Mouse (Mus musculus) embryonic facial prominence, embryonic 13.5 days (tissue): Measurements from ENCODE around the gene Cope. TPM values are rescaled to one million over a fixed set of nuclear protein-coding genes. Genes with fewer than 3 reads are reported as not detected.

ENCODE experiments used
- ATAC-seq: fragments of 200-750 bp; cut with Nextera tagmentation; 2 replicates; pipeline ENCODE4 v1.8.0; 2017; ENCODE audit warnings: low read depth; ENCODE audit not compliant: insufficient number of reproducible peaks, insufficient read depth, low FRiP score, low TSS enrichment
- H3K27ac ChIP-seq: fragments of 300-500 bp; sonication (generic); 2 replicates; pipeline ENCODE4 v1.5.1; 2015; ENCODE audit warnings: moderate library complexity, mild to moderate bottlenecking, inconsistent platforms
- H3K27me3 ChIP-seq: fragments of 300-500 bp; sonication (generic); 2 replicates; pipeline ENCODE4 v1.6.1; 2015; ENCODE audit warnings: mild to moderate bottlenecking, inconsistent platforms
- H3K36me3 ChIP-seq: fragments of 300-500 bp; sonication (generic); 2 replicates; pipeline ENCODE4 v1.6.1; 2015; ENCODE audit warnings: mild to moderate bottlenecking, inconsistent platforms
- H3K4me1 ChIP-seq: fragments of 300-500 bp; sonication (generic); 2 replicates; pipeline ENCODE4 v1.6.1; 2015; ENCODE audit warnings: inconsistent platforms
- H3K4me2 ChIP-seq: fragments of 300-500 bp; sonication (generic); 2 replicates; pipeline ENCODE4 v1.6.1; 2015; ENCODE audit warnings: moderate library complexity, mild to moderate bottlenecking, inconsistent platforms
- H3K4me3 ChIP-seq: fragments of 300-500 bp; sonication (generic); 2 replicates; pipeline ENCODE4 v1.5.1; 2015; ENCODE audit warnings: mild to moderate bottlenecking, inconsistent platforms
- H3K9ac ChIP-seq: fragments of 300-500 bp; sonication (generic); 2 replicates; pipeline ENCODE4 v1.6.1; 2015; ENCODE audit warnings: mild to moderate bottlenecking, inconsistent platforms
- H3K9me3 ChIP-seq: fragments of 300-500 bp; sonication (generic); 2 replicates; pipeline ENCODE4 v1.6.1; 2016; ENCODE audit warnings: inconsistent platforms
- WGBS: fragments of 180-500 bp; shearing (Covaris S2); methylation state at CpG from one replicate; pipeline ENCODE4 v1.1.7; 2015; ENCODE audit warnings: mixed read lengths; 5-methylcytosine and 5-hydroxymethylcytosine counted together
- polyA plus RNA-seq: library from polyadenylated mRNA; unstranded; fragments of >200 nt; fragmentation: Nextera tagmentation; extraction: Ambion mirVana; gene quantifications from 2 replicates; pipeline ENCODE4 v1.2.1, GENCODE M21; 2015

Cope gene
- polyA plus RNA-seq, 1 experiment from 2014 or later = 315 TPM

DNA sequence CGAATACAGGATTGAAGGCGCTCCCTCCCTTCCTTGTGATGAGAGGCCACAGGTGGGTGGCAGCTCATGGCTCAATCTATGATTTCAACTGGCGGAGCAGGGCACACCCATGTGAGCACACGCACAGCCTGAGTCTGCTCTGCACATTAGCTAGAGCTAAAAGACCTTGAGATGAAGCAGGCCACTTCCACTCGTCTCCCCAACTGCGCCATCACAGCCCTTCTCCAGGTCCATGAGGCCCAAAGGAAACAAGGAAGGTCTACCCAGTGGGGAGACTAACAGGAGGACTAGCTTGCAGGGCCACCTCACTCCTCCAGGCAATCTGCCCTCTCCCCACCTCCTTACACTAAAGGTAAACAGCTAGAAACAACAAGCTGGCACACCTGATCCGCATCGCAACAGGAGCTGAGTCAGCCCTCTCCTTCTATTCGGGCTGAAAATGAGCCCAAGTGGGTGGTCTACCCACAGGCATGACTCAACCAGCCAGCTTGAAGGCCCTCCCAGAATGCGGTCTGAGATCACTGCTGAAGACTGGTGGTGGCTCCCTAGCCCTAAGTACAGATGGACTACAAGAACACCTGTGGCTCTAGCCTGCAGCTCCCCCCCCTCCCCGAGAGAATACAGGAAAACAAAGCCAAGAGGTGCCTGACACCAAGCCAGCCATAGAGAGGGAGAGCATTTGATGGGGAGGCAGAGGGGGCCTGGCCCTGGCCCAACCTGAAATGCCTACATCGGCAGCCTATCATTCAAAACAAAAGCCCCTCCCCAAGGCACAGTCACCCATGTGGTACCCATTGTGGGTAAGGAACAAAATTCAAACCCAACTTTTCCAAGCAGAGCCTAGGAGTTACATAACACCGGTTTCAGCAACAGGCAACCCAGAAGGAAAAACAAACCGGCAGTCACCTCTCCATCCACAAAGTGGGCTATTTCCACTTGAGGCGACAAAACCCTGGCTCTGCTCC lies 49.0 kb downstream of the Cope start:
- no peak for ATAC-seq
- H3K9me3 ChIP-seq = no peaks in the 10 kb centered on the region
- peak overlapping the region; percentile 90 for H3K27ac ChIP-seq
- H3K9ac ChIP-seq = peak overlapping the region; percentile 99
- peaks cover 48% of the 10 kb centered on the region for H3K4me1 ChIP-seq
- peak overlapping the region; percentile 99 for H3K4me3 ChIP-seq
- H3K36me3 ChIP-seq = peaks cover 30% of the 10 kb centered on the region
- H3K27me3 ChIP-seq = no peaks in the 10 kb centered on the region
- 41% methylated on average over 15 of the region's 15 CpGs for WGBS
- H3K4me2 ChIP-seq = peak overlapping the region; percentile 100

DNA sequence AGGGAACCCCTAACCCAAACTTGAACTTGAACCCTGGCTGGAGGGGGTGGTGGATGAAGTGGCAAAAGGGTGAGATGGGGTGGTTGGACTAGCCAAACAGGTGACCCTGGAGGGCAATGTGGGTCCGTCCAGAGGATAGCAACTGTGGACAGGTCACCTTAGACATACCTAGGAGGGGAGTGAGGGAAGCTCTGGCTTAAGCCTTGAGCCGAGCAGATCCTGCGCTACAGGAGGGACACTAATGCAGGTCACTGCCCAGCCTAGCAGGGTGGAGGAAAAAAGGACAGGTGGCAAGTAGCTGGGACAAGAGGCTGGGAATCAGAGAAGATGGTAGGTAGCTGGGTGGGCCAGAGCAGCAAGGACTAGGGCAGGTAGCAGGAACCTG lies 49.7 kb downstream of the Cope start:
- H3K9me3 ChIP-seq = no peaks in the 10 kb centered on the region
- H3K9ac ChIP-seq = peak overlapping the region; percentile 99
- peaks cover 25% of the 10 kb centered on the region for H3K36me3 ChIP-seq
- H3K4me1 ChIP-seq = peaks cover 48% of the 10 kb centered on the region
- H3K27ac ChIP-seq = peak overlapping the region; percentile 90
- H3K4me2 ChIP-seq = peak overlapping the region; percentile 100
- no peaks in the 10 kb centered on the region for H3K27me3 ChIP-seq
- WGBS = 24% methylated on average over 3 of the region's 3 CpGs
- no peak for ATAC-seq
- peak overlapping the region; percentile 99 for H3K4me3 ChIP-seq

DNA sequence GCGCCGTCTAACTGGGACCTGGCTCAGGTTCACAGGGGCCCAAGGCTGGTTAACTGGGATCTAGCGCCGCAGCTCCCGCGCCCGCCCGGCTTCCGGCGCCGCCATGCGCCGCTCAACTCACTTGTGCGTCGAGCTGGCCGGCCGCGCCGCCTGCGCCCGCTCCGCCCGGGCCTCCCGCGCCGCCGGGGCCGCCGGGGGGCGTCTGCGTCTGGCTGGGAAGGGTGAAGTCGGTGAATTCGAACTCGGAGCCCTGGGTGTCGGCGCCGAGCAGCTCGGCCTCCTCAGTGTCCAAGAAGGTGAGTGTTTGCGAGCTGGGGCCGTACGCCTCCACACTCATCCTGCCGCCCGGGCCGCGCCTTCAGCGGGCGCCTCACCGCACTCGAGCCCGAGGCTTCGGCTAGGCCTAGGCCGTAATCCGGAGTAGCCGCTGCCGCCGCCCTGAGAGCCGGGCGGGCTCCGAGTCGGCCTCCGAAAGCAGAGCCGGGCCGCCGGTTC lies 50.4 kb downstream of the Cope start:
- Histone ChIP-seq H3K4me3 (peak overlapping the region; percentile 99), H3K27ac (peak overlapping the region; percentile 90), H3K4me2 (peak overlapping the region; percentile 100), H3K27me3 (no peaks in the 10 kb centered on the region), H3K4me1 (peaks cover 48% of the 10 kb centered on the region), H3K9me3 (no peaks in the 10 kb centered on the region), H3K36me3 (peaks cover 25% of the 10 kb centered on the region), H3K9ac (peak overlapping the region; percentile 99)
- no peak; the same call in 1 of the 2 replicates for ATAC-seq
- 0% methylated on average over 64 of the region's 64 CpGs for WGBS

DNA sequence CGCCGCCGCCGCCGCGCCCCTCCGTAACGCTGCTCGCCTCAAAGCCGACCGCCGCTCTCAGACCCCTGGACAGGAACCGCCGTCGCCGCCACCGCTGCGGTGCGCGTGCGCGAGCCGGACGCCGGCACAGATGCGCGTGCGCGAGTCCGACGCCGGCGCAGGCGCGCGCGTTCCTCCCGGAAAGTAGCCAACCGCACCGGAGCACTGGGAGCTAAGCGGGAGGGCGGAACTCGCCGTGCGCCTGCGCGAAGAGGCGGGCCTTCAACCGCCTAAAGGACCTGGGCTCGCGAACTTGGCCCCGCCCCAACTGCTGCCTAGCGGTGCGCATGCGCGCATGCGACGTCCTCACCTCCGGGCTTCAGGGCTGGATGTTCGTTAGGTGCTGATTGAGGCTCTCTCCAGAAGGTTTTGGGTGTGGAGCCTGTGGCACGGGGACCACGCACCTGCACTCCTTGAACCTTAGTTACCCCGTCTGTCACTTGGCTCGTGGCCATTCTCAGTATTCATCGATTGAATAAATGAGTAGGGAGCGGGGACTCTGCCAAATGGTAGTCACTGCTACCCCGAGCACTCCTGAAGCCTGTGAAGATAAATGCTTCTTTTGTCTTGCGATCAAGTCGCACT lies 51.0 kb downstream of the Cope start, which contains the start of gene Upf1:
TSS of gene Upf1 (minus strand) at position 85 of the 624 bp plus-strand sequence.
- peaks cover 23% of the 10 kb centered on the region for H3K36me3 ChIP-seq
- H3K4me2 ChIP-seq = peak within 1 kb of the TSS; percentile 100
- under 1% methylated on average over 59 of the region's 69 CpGs for WGBS
- H3K4me3 ChIP-seq = peak within 1 kb of the TSS; percentile 99
- H3K9ac ChIP-seq = peak within 1 kb of the TSS; percentile 99
- H3K4me1 ChIP-seq = peaks cover 48% of the 10 kb centered on the region
- ATAC-seq = peak; percentile 78
- H3K27ac ChIP-seq = peak within 1 kb of the TSS; percentile 90
- H3K9me3 ChIP-seq = no peaks in the 10 kb centered on the region
- H3K27me3 ChIP-seq = no peaks in the 10 kb centered on the region

DNA sequence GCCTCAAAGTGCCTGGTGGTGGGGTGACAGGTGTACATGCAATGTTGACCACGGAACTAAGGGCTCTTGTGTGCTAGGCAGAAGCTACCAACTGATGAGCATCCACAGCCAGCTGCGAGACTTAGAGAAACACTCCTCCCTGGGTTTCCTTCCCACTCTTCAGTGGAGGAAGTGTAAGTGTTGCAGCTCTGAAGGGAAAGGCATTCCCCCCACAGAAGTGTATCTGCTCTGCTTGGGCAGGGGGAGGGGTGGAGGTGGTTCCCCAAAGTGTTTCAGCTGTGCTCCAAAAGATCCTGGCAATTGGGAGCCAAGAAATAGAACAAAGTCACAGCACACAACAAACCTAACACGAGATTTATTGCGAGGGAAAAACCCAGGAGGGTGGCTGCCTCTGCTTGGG lies 51.7 kb downstream of the Cope start:
- no peak for ATAC-seq
- Histone ChIP-seq H3K4me2 (peak overlapping the region; percentile 100), H3K9me3 (no peaks in the 10 kb centered on the region), H3K4me3 (peak overlapping the region; percentile 99), H3K27me3 (peaks cover 4% of the 10 kb centered on the region; the same call in 1 of the 2 replicates), H3K9ac (peak overlapping the region; percentile 99; the same call in 1 of the 2 replicates), H3K27ac (peak overlapping the region; percentile 90), H3K36me3 (peaks cover 16% of the 10 kb centered on the region), H3K4me1 (peaks cover 41% of the 10 kb centered on the region)
- WGBS = 70% methylated on average over 4 of the region's 4 CpGs

DNA sequence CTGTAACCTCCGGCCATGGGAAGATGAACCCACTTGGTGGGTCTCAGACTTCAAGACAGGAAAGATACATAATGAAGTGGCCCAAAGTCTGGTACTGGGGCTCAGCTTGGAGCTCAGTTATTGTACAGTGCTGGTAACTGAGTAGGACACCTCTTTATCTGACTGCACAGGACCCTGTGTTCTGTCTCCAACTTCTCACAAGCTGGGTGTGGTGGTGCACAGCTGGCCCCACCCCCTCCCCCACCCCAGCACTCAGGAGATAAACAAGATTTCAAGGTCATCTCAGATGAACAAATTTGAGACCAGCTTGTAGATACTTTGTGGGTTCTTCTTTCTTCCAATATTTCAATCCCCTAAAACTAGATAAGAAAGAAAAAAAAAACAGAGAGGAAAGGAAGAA lies 53.8 kb downstream of the Cope start:
- H3K27me3 ChIP-seq = peaks cover 4% of the 10 kb centered on the region; the same call in 1 of the 2 replicates
- H3K36me3 ChIP-seq = no peaks in the 10 kb centered on the region; the same call in 1 of the 2 replicates
- no peak overlapping the region for H3K4me2 ChIP-seq
- peaks cover 26% of the 10 kb centered on the region for H3K4me1 ChIP-seq
- ATAC-seq = no peak
- H3K9ac ChIP-seq = no peak overlapping the region
- no peak overlapping the region for H3K4me3 ChIP-seq
- 78% methylated on average over 1 of the region's 1 CpGs for WGBS
- no peaks in the 10 kb centered on the region for H3K9me3 ChIP-seq
- H3K27ac ChIP-seq = no peak overlapping the region

DNA sequence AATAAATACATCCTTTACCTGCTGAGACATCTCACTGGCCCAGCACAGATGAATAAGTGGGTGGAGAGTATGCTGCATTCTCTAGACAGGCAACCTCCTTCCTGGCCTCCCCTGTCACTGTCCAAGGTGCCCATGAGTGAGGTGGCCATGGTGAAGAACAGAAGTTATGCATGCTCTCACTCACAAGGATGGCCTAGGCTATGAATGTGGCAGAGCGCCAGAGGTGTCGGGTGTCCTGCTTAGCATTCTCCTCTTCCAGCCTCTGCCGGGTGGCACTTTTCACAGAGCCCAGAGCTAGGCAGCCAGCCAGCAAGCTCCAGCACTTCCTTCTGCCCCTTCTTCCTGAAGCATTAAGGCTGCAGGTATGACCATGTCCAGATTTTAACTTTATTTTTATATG lies 57.1 kb downstream of the Cope start:
- 0 out of 2 replicates have a peak overlapping the region, but pooled peaks have one; percentile 27 for H3K9ac ChIP-seq
- ATAC-seq = no peak
- WGBS = 27% methylated on average over 3 of the region's 3 CpGs

DNA sequence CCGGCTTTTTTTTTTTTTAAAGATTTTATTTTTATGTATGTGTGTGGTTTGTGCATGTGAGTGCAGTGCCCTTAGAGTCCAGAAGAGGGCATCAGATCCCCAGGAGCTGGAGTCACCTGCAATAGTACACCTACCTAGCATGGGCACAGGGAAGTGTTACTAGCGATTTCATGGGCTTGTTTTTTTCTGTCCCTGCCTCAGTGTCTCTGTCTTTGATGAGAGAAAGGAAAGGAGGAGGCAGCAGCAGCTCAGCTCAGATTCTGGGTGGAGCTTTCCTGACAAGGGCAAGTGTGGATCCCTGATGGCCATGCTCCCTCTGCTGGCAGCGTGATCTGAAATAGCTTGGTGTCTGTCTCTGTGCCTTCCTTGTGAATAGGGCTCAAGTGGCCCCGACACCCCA lies 58.5 kb downstream of the Cope start:
- Histone ChIP-seq H3K36me3 (no peaks in the 10 kb centered on the region), H3K27ac (no peak overlapping the region), H3K27me3 (peaks cover 4% of the 10 kb centered on the region; the same call in 1 of the 2 replicates), H3K9me3 (no peaks in the 10 kb centered on the region), H3K4me1 (peaks cover 4% of the 10 kb centered on the region), H3K9ac (no peak overlapping the region), H3K4me2 (no peak overlapping the region), H3K4me3 (no peak overlapping the region)
- no peak for ATAC-seq
- 54% methylated on average over 4 of the region's 4 CpGs for WGBS

More for the DNA sequence above, 57.1 kb downstream of the Cope start:
- H3K27me3 ChIP-seq = peaks cover 4% of the 10 kb centered on the region; the same call in 1 of the 2 replicates
- H3K4me3 ChIP-seq = no peak overlapping the region
- H3K9me3 ChIP-seq = no peaks in the 10 kb centered on the region
- no peaks in the 10 kb centered on the region for H3K36me3 ChIP-seq
- H3K4me2 ChIP-seq = no peak overlapping the region
- H3K4me1 ChIP-seq = peaks cover 6% of the 10 kb centered on the region
- no peak overlapping the region for H3K27ac ChIP-seq

DNA sequence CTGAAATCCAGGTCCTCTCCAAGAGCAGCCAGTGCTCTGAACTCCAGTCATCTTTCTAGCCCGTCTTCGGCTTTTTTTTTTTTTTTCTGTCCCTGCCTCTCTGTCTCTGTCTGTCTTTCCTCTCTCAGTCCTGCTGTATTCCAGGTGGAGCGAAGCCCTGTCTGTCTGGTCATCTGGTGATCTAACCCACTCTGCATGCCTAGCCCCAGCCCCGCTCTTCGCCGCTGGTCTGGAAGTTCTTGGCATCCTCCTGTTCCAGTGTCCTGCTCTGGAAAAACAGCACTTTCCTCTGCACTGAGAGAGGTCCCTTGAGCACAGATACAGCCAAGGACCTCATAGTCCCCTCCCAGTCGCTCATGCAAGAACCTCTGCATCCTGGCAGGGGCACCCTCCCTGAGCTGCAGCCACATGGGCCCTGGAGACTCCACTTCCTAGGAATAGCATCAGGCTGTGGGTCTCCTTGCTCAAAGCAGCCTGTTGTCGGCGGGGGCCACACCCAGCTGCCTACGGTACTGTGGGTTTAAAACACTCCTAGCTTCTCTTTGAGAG lies 59.2 kb downstream of the Cope start:
- ATAC-seq = no peak
- 75% methylated on average over 10 of the region's 10 CpGs for WGBS
- no peak overlapping the region for H3K27ac ChIP-seq

More for the DNA sequence above, 59.2 kb downstream of the Cope start:
- H3K4me1 ChIP-seq = peaks cover 4% of the 10 kb centered on the region
- no peaks in the 10 kb centered on the region for H3K36me3 ChIP-seq
- no peaks in the 10 kb centered on the region for H3K9me3 ChIP-seq
- no peak overlapping the region for H3K4me2 ChIP-seq
- H3K4me3 ChIP-seq = no peak overlapping the region
- peaks cover 4% of the 10 kb centered on the region; the same call in 1 of the 2 replicates for H3K27me3 ChIP-seq
- H3K9ac ChIP-seq = peak overlapping the region; percentile 38; the same call in 1 of the 2 replicates
